Mouse (Mus musculus) left cerebral cortex, adult 11 months (tissue): ENCODE data around the gene Gimap5.

Experiments used
- DNase-seq: peaks from one replicate; pipeline ENCODE4 v3.0.0; 2022; ENCODE audit warnings: low spot score

The Gimap5 gene

GRCm38 (mm10) chr6:48745959-48746889 is at the start of gene Gimap5:
Gene Gimap5 (plus strand): TSS chr6:48746197.
- no peak for DNase-seq

GRCm38 (mm10) chr6:48696830-48697554 is 49.0 kb upstream of the Gimap5 start:
- DNase-seq: no peak

- no peak for DNase-seq
These were observed 48.5 kb upstream of the Gimap5 start for GRCm38 (mm10) chr6:48697555-48697930.

- no peak for DNase-seq
These were observed 47.7 kb upstream of the Gimap5 start for GRCm38 (mm10) chr6:48698066-48698856.

GRCm38 (mm10) chr6:48698888-48699287 is 47.1 kb upstream of the Gimap5 start:
- DNase-seq: no peak

- no peak for DNase-seq
These were observed 45.5 kb upstream of the Gimap5 start for GRCm38 (mm10) chr6:48700251-48701075.

- no peak for DNase-seq
These were observed 43.9 kb upstream of the Gimap5 start for GRCm38 (mm10) chr6:48702146-48702545.

- no peak for DNase-seq
These were observed 43.4 kb upstream of the Gimap5 start for GRCm38 (mm10) chr6:48702601-48703000.

- DNase-seq: no peak
These were observed 41.9 kb upstream of the Gimap5 start for GRCm38 (mm10) chr6:48704146-48704545.

- DNase-seq: no peak
These were observed 39.9 kb upstream of the Gimap5 start for GRCm38 (mm10) chr6:48706130-48706529.

GRCm38 (mm10) chr6:48718455-48718854 is 27.5 kb upstream of the Gimap5 start, which contains the start of the genes Gm28053 and Gimap7:
Gene Gm28053 (plus strand): TSS chr6:48718607.
Gene Gimap7 (plus strand): TSS chr6:48718621.
- DNase-seq: no peak

GRCm38 (mm10) chr6:48720326-48720725 is 25.7 kb upstream of the Gimap5 start:
- DNase-seq: no peak

GRCm38 (mm10) chr6:48723468-48723867 is 22.5 kb upstream of the Gimap5 start:
- DNase-seq: no peak

GRCm38 (mm10) chr6:48725476-48725875 is 20.5 kb upstream of the Gimap5 start:
- no peak for DNase-seq

- no peak for DNase-seq
These were observed 18.2 kb upstream of the Gimap5 start for GRCm38 (mm10) chr6:48727761-48728160.

GRCm38 (mm10) chr6:48732864-48733304 is 13.1 kb upstream of the Gimap5 start:
- no peak for DNase-seq

- no peak for DNase-seq
These were observed 12.3 kb upstream of the Gimap5 start for GRCm38 (mm10) chr6:48733660-48734059.

- DNase-seq: no peak
These were observed 8.9 kb upstream of the Gimap5 start for GRCm38 (mm10) chr6:48737053-48737452.

GRCm38 (mm10) chr6:48737688-48738087 is 8.3 kb upstream of the Gimap5 start:
- no peak for DNase-seq

- no peak for DNase-seq
These were observed 6.8 kb upstream of the Gimap5 start, which contains the start of gene Gimap1 for GRCm38 (mm10) chr6:48738961-48739779. Gene Gimap1 (plus strand): TSS chr6:48739054.
